Mouse (Mus musculus) limb, embryonic 12.5 days (tissue): ENCODE data around the gene Mrpl39. TPM values are rescaled to one million over a fixed set of nuclear protein-coding genes. Genes with fewer than 3 reads are reported as not detected.

Experiments
- ATAC-seq: fragments of 200-750 bp; cut with Nextera tagmentation; 2 replicates; pipeline ENCODE4 v1.8.0; 2017; ENCODE audit warnings: low read depth, moderate TSS enrichment; ENCODE audit not compliant: insufficient number of reproducible peaks, insufficient read depth, low FRiP score, low TSS enrichment
- H3K27ac ChIP-seq: fragments of 300-500 bp; sonication (generic); 2 replicates; pipeline ENCODE4 v1.5.1; 2016; ENCODE audit warnings: mild to moderate bottlenecking, moderate library complexity
- H3K27me3 ChIP-seq: fragments of 300-500 bp; sonication (generic); 2 replicates; pipeline ENCODE4 v1.6.1; 2016; ENCODE audit warnings: mild to moderate bottlenecking, moderate library complexity
- H3K36me3 ChIP-seq: fragments of 300-500 bp; sonication (generic); 2 replicates; pipeline ENCODE4 v1.6.1; 2016; ENCODE audit warnings: mild to moderate bottlenecking, moderate library complexity
- H3K4me1 ChIP-seq: fragments of 300-500 bp; sonication (generic); replicated peaks from 2 replicates; pipeline ENCODE4 v1.6.1; 2016
- H3K4me2 ChIP-seq: fragments of 300-500 bp; sonication (generic); 2 replicates; pipeline ENCODE4 v1.6.1; 2016; ENCODE audit warnings: mild to moderate bottlenecking, moderate library complexity
- H3K4me3 ChIP-seq: fragments of 300-500 bp; sonication (generic); replicated peaks from 2 replicates; pipeline ENCODE4 v1.5.1; 2016; ENCODE audit warnings: mild to moderate bottlenecking
- H3K9ac ChIP-seq: fragments of 300-500 bp; sonication (generic); replicated peaks from 2 replicates; pipeline ENCODE4 v1.6.1; 2016; ENCODE audit warnings: mild to moderate bottlenecking, moderate library complexity
- H3K9me3 ChIP-seq: fragments of 300-500 bp; sonication (generic); 2 replicates; pipeline ENCODE4 v1.6.1; 2016; ENCODE audit warnings: mild to moderate bottlenecking, moderate library complexity
- WGBS: fragments of 180-500 bp; shearing (Covaris S2); methylation state at CpG from one replicate; pipeline ENCODE4 v1.1.7; 2016; 5-methylcytosine and 5-hydroxymethylcytosine counted together
- polyA plus RNA-seq: library from polyadenylated mRNA; unstranded; fragments of >200 nt; fragmentation: Nextera tagmentation; extraction: Ambion mirVana; gene quantifications from 2 replicates; pipeline ENCODE4 v1.2.1, GENCODE M21; 2016

The Mrpl39 gene
- polyA plus RNA-seq, 1 experiment from 2014 or later: 45.2 TPM

- H3K4me3 ChIP-seq: peak overlapping the region; percentile 65
- H3K9me3 ChIP-seq: no peaks in the 10 kb centered on the region
- ATAC-seq: no peak; the same call in 1 of the 2 replicates
- peak overlapping the region; percentile 98 for H3K4me2 ChIP-seq
- peak overlapping the region; percentile 70 for H3K9ac ChIP-seq
- under 1% methylated on average over 15 of the region's 15 CpGs for WGBS
- H3K27ac ChIP-seq: no peak overlapping the region
- peaks cover 9% of the 10 kb centered on the region for H3K4me1 ChIP-seq
- H3K27me3 ChIP-seq: peaks cover 42% of the 10 kb centered on the region
- no peaks in the 10 kb centered on the region for H3K36me3 ChIP-seq
These were observed 37.8 kb upstream of the Mrpl39 start for GRCm38 (mm10) chr16:84773268-84773861.

- H3K27ac ChIP-seq: no peak overlapping the region
- no peaks in the 10 kb centered on the region for H3K9me3 ChIP-seq
- H3K4me1 ChIP-seq: peaks cover 9% of the 10 kb centered on the region
- peak overlapping the region; percentile 65; the same call in 1 of the 2 replicates for H3K4me3 ChIP-seq
- H3K36me3 ChIP-seq: no peaks in the 10 kb centered on the region
- H3K27me3 ChIP-seq: peaks cover 42% of the 10 kb centered on the region
- ATAC-seq: no peak
- H3K4me2 ChIP-seq: peak overlapping the region; percentile 98
- 29% methylated on average over 8 of the region's 8 CpGs for WGBS
- H3K9ac ChIP-seq: no peak overlapping the region
These were observed 37.1 kb upstream of the Mrpl39 start for GRCm38 (mm10) chr16:84772496-84773267.

- Histone ChIP-seq H3K27me3 (peaks cover 40% of the 10 kb centered on the region), H3K9ac (no peak overlapping the region), H3K27ac (no peak overlapping the region), H3K36me3 (no peaks in the 10 kb centered on the region), H3K4me3 (no peak overlapping the region), H3K4me1 (peaks cover 9% of the 10 kb centered on the region), H3K9me3 (no peaks in the 10 kb centered on the region), H3K4me2 (no peak overlapping the region)
- no peak for ATAC-seq
- WGBS: 94% methylated on average over 2 of the region's 2 CpGs
These were observed 35.9 kb upstream of the Mrpl39 start for GRCm38 (mm10) chr16:84771461-84771860.

GRCm38 (mm10) chr16:84770891-84771290, 35.3 kb upstream of the Mrpl39 start:
- WGBS: 87% methylated on average over 7 of the region's 7 CpGs
- Histone ChIP-seq H3K27ac (no peak overlapping the region), H3K4me2 (no peak overlapping the region), H3K27me3 (peaks cover 34% of the 10 kb centered on the region), H3K4me3 (no peak overlapping the region), H3K9ac (no peak overlapping the region), H3K4me1 (peaks cover 9% of the 10 kb centered on the region), H3K9me3 (no peaks in the 10 kb centered on the region), H3K36me3 (no peaks in the 10 kb centered on the region)
- no peak for ATAC-seq

- Histone ChIP-seq H3K4me2 (no peak overlapping the region), H3K4me1 (peaks cover 7% of the 10 kb centered on the region; the same call in 1 of the 2 replicates), H3K4me3 (no peak overlapping the region), H3K36me3 (no peaks in the 10 kb centered on the region), H3K9ac (no peak overlapping the region), H3K27ac (no peak overlapping the region), H3K27me3 (peaks cover 24% of the 10 kb centered on the region), H3K9me3 (no peaks in the 10 kb centered on the region)
- ATAC-seq: no peak
- 88% methylated on average over 19 of the region's 19 CpGs for WGBS
These were observed 34.3 kb upstream of the Mrpl39 start for GRCm38 (mm10) chr16:84769619-84770464.

- Histone ChIP-seq H3K4me3 (no peak overlapping the region), H3K27ac (no peak overlapping the region), H3K9me3 (no peaks in the 10 kb centered on the region), H3K4me2 (no peak overlapping the region), H3K4me1 (peaks cover 7% of the 10 kb centered on the region; the same call in 1 of the 2 replicates), H3K36me3 (no peaks in the 10 kb centered on the region), H3K27me3 (peaks cover 18% of the 10 kb centered on the region), H3K9ac (no peak overlapping the region)
- no peak for ATAC-seq
- 73% methylated on average over 4 of the region's 4 CpGs for WGBS
These were observed 33.6 kb upstream of the Mrpl39 start for GRCm38 (mm10) chr16:84769182-84769581.

- Histone ChIP-seq H3K36me3 (no peaks in the 10 kb centered on the region), H3K4me2 (no peak overlapping the region), H3K9ac (no peak overlapping the region), H3K4me3 (no peak overlapping the region), H3K9me3 (no peaks in the 10 kb centered on the region), H3K4me1 (no peaks in the 10 kb centered on the region), H3K27me3 (peaks cover 7% of the 10 kb centered on the region), H3K27ac (no peak overlapping the region)
- 78% methylated on average over 8 of the region's 8 CpGs for WGBS
- ATAC-seq: no peak
These were observed 32.4 kb upstream of the Mrpl39 start for GRCm38 (mm10) chr16:84767956-84768355.

- no peak overlapping the region for H3K4me2 ChIP-seq
- no peaks in the 10 kb centered on the region for H3K4me1 ChIP-seq
- H3K27me3 ChIP-seq: no peaks in the 10 kb centered on the region
- no peak overlapping the region for H3K27ac ChIP-seq
- WGBS: 77% methylated on average over 6 of the region's 6 CpGs
- no peaks in the 10 kb centered on the region for H3K9me3 ChIP-seq
- no peak overlapping the region for H3K9ac ChIP-seq
- H3K36me3 ChIP-seq: no peaks in the 10 kb centered on the region
- ATAC-seq: no peak
- H3K4me3 ChIP-seq: no peak overlapping the region
These were observed 10.3 kb upstream of the Mrpl39 start for GRCm38 (mm10) chr16:84745721-84746306.

GRCm38 (mm10) chr16:84744703-84745490, 9.4 kb upstream of the Mrpl39 start:
- no peak overlapping the region for H3K9ac ChIP-seq

GRCm38 (mm10) chr16:84737358-84737757, 1.8 kb upstream of the Mrpl39 start:
- no peak overlapping the region for H3K4me2 ChIP-seq
- ATAC-seq: no peak
- no peaks in the 10 kb centered on the region for H3K36me3 ChIP-seq
- no peaks in the 10 kb centered on the region for H3K9me3 ChIP-seq
- H3K4me1 ChIP-seq: peaks cover 7% of the 10 kb centered on the region
- no peak overlapping the region for H3K27ac ChIP-seq
- no peak overlapping the region for H3K4me3 ChIP-seq
- WGBS: 79% methylated on average over 3 of the region's 3 CpGs
- H3K27me3 ChIP-seq: no peaks in the 10 kb centered on the region
- no peak overlapping the region for H3K9ac ChIP-seq

More at GRCm38 (mm10) chr16:84744703-84745490, 9.4 kb upstream of the Mrpl39 start:
- Histone ChIP-seq H3K4me3 (no peak overlapping the region), H3K4me1 (no peaks in the 10 kb centered on the region), H3K36me3 (no peaks in the 10 kb centered on the region), H3K27me3 (no peaks in the 10 kb centered on the region), H3K27ac (no peak overlapping the region), H3K9me3 (no peaks in the 10 kb centered on the region), H3K4me2 (no peak overlapping the region)
- 79% methylated on average over 10 of the region's 10 CpGs for WGBS
- no peak for ATAC-seq
